Mouse (Mus musculus) monocyte, adult 59 days (primary cell): ENCODE measurements around the gene Tmem81. TPM values are rescaled to one million over a fixed set of nuclear protein-coding genes. Genes with fewer than 3 reads are reported as not detected.

Experiments used
- total RNA-seq, 2 experiments: library from RNA; stranded (reverse); gene quantifications; one replicate each; pipeline ENCODE4 v1.2.4; 2023

The Tmem81 gene
- 1 to 10 TPM; 5.8 to 7.4 TPM for total RNA-seq

GRCm38 (mm10) chr1:132506058-132506457, at the start of gene Tmem81:
Gene Tmem81, plus strand, starts transcription at chr1:132506230.

DNA sequence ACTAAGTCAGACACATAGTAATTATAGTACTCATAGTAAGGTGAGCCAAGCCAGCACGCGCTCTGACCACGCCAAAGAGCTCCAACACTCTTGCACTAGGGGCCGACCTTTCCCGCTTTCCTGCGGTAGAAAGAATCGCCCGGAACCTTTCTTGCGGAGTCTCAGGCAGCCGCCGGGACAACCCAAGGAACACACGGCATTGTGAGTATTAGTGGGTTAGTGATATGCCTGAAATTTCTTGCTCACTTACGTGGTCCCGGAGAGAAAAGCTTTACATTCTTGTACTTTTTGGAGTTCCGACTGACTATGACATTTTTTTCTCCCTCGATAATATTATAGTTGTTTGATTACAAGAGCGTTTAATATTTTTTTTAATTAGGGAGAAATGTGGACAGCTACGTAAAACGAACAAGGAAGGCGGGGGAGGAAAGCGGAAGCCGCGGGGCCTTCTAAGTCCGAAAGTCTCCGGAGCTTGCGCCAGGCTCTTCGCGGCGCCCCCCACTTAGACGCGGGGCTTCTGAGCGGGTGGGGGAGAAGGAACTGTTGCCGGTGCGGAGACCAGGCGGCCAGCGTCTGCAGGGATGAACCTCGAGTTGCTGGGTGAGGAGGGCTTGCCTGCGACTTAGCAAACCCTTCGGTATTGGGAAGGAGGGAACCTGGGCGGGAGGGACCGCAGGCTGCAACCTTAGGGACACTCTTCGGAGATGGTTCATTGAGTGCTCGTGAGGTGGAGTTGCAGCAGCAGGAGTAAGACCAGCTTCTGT, 28.9 kb upstream of the Tmem81 start, which contains the start of gene Rbbp5:
Rbbp5 (plus strand) TSS at position 438 of the 764 bp plus-strand sequence.

DNA sequence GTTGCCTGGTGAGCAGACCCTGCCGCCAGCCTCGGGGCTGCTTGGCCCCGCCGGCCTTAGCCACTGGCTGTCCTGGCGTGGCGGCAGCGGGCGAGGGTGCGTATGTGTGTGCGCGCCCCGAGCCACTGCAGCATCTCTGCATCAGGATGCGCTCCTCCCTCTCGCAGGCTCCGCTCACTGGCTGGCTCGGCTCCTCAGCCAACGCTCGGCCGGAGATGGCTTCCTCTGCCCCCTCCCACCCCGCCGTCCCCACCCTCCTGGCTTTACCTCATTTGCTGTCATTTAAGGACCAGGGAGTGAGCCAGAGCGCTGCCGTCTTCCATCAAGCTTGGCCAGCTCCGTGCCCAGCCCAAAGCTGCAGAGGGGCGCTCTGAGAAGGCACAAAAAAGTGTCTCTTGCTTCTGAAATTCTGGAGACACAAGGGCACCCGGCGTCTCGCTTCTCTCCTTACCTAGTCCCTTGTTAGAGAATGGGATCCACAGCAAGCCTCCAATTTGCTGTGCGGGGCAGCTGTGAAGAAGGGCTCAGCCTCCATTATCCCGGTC, 36.8 kb downstream of the Tmem81 start, which contains the start of gene Cntn2:
Cntn2 (minus strand) TSS at position 495 of the 545 bp plus-strand sequence.

Other genes with a start within 250 kb of the Tmem81 start
- gene Klhdc8a, start 207.6 kb upstream of the Tmem81 start, total RNA-seq = not detected
- gene Nuak2, start 190.1 kb upstream of the Tmem81 start, total RNA-seq = 100 to 1,000 TPM; 153 to 166 TPM
- 10 to 100 TPM; 12.8 to 16.1 TPM for gene Tmcc2, start 114.9 kb upstream of the Tmem81 start, total RNA-seq
- 10 to 100 TPM; 47.2 to 55.3 TPM for gene Dstyk, start 88.7 kb upstream of the Tmem81 start, total RNA-seq
- 10 to 100 TPM; 43.9 to 45.1 TPM for gene Rbbp5, start 28.9 kb upstream of the Tmem81 start, total RNA-seq
- gene Cntn2, start 37.0 kb downstream of the Tmem81 start, total RNA-seq = not detected
- 10 to 100 TPM in 1 of 2 experiments, 1 to 10 TPM in 1; 9.4 to 10.3 TPM for gene Nfasc, start 235.6 kb downstream of the Tmem81 start, total RNA-seq